Mouse (Mus musculus) neural tube, embryonic 14.5 days (tissue): ENCODE measurements at regions not wholly inside any gene's neighbourhood (a gene's known extent, or its start where the extent isn't known, plus 50 kb on each side); places are given as distances from the start of the nearest gene placed in this dataset.

Source experiments
- ATAC-seq: fragments of 200-750 bp; cut with Nextera tagmentation; 2 replicates; pipeline ENCODE4 v1.8.0; 2017; ENCODE audit warnings: low read depth, mild to moderate bottlenecking, moderate TSS enrichment, moderate library complexity
- H3K27ac ChIP-seq: fragments of 300-500 bp; sonication (generic); 2 replicates; pipeline ENCODE4 v1.5.1; 2014; ENCODE audit warnings: low read depth, mild to moderate bottlenecking, control low read depth, low read length, moderate library complexity, mixed read lengths
- H3K27me3 ChIP-seq: fragments of 300-500 bp; sonication (generic); 2 replicates; pipeline ENCODE4 v1.6.1; 2014; ENCODE audit warnings: low read length; ENCODE audit not compliant: control insufficient read depth, insufficient read depth
- H3K36me3 ChIP-seq: fragments of 300-500 bp; sonication (generic); 2 replicates; pipeline ENCODE4 v1.6.1; 2014; ENCODE audit warnings: low read length, mixed read lengths; ENCODE audit not compliant: control insufficient read depth, insufficient read depth
- H3K4me1 ChIP-seq: fragments of 300-500 bp; sonication (generic); 2 replicates; pipeline ENCODE4 v1.6.1; 2014; ENCODE audit warnings: low read length; ENCODE audit not compliant: control insufficient read depth, insufficient read depth
- H3K4me2 ChIP-seq: fragments of 300-500 bp; sonication (generic); 2 replicates; pipeline ENCODE4 v1.6.1; 2014; ENCODE audit warnings: mild to moderate bottlenecking, low read depth, low read length, control low read depth
- H3K4me3 ChIP-seq: fragments of 300-500 bp; sonication (generic); 2 replicates; pipeline ENCODE4 v1.5.1; 2014; ENCODE audit warnings: low read depth, low read length, control low read depth, mixed read lengths
- H3K9ac ChIP-seq: fragments of 300-500 bp; sonication (generic); replicated peaks from 2 replicates; pipeline ENCODE4 v1.6.1; 2014; ENCODE audit warnings: low read depth, mild to moderate bottlenecking, control low read depth, low read length, mixed read lengths
- H3K9me3 ChIP-seq: fragments of 300-500 bp; sonication (generic); 2 replicates; pipeline ENCODE4 v1.6.1; 2016; ENCODE audit warnings: low read length; ENCODE audit not compliant: control insufficient read depth
- WGBS: fragments of 180-500 bp; shearing (Covaris S2); extraction: QIAGEN DNeasy Blood & Tissue Kit; methylation state at CpG from one replicate; pipeline ENCODE4 v1.1.7; 2014; 5-methylcytosine and 5-hydroxymethylcytosine counted together

- Histone ChIP-seq H3K4me3 (no peak overlapping the region), H3K4me1 (no peaks in the 10 kb centered on the region), H3K9me3 (no peaks in the 10 kb centered on the region), H3K9ac (no peak overlapping the region), H3K27me3 (no peaks in the 10 kb centered on the region), H3K36me3 (no peaks in the 10 kb centered on the region), H3K4me2 (no peak overlapping the region), H3K27ac (no peak overlapping the region)
- no peak for ATAC-seq
- WGBS = 96% methylated on average over 2 of the region's 2 CpGs
These were observed 170.6 kb downstream of the Eipr1 start for GRCm38 (mm10) chr12:28922236-28922635.

GRCm38 (mm10) chr12:28925206-28925605, 173.6 kb downstream of the Eipr1 start:
- Histone ChIP-seq H3K27me3 (no peaks in the 10 kb centered on the region), H3K4me1 (no peaks in the 10 kb centered on the region), H3K27ac (no peak overlapping the region), H3K9ac (no peak overlapping the region), H3K4me3 (no peak overlapping the region), H3K36me3 (no peaks in the 10 kb centered on the region), H3K4me2 (no peak overlapping the region), H3K9me3 (no peaks in the 10 kb centered on the region)
- no peak for ATAC-seq
- 91% methylated on average over 4 of the region's 4 CpGs for WGBS

- Histone ChIP-seq H3K9ac (no peak overlapping the region), H3K27me3 (no peaks in the 10 kb centered on the region), H3K4me3 (no peak overlapping the region), H3K4me2 (no peak overlapping the region), H3K27ac (no peak overlapping the region), H3K9me3 (no peaks in the 10 kb centered on the region), H3K4me1 (no peaks in the 10 kb centered on the region), H3K36me3 (no peaks in the 10 kb centered on the region)
- ATAC-seq = no peak
- 90% methylated on average over 7 of the region's 7 CpGs for WGBS
These were observed 188.3 kb downstream of the Eipr1 start for GRCm38 (mm10) chr12:28939936-28940335.

GRCm38 (mm10) chr12:28948889-28949288, 197.3 kb downstream of the Eipr1 start:
- Histone ChIP-seq H3K4me2 (no peak overlapping the region), H3K4me3 (no peak overlapping the region), H3K4me1 (peaks cover 17% of the 10 kb centered on the region; the same call in 1 of the 2 replicates), H3K9me3 (no peaks in the 10 kb centered on the region), H3K27me3 (no peaks in the 10 kb centered on the region), H3K9ac (no peak overlapping the region), H3K27ac (peak overlapping the region; percentile 67), H3K36me3 (no peaks in the 10 kb centered on the region)
- peak; percentile 46; the same call in 1 of the 2 replicates for ATAC-seq
- 8% methylated on average over 9 of the region's 9 CpGs for WGBS

- no peaks in the 10 kb centered on the region for H3K36me3 ChIP-seq
- no peak overlapping the region for H3K4me3 ChIP-seq
- H3K27ac ChIP-seq = peak overlapping the region; percentile 67
- H3K9ac ChIP-seq = no peak overlapping the region
- ATAC-seq = 0 out of 2 replicates have a peak, but pooled peaks have one; percentile 11
- no peak overlapping the region for H3K4me2 ChIP-seq
- H3K4me1 ChIP-seq = peaks cover 17% of the 10 kb centered on the region; the same call in 1 of the 2 replicates
- WGBS = 36% methylated on average over 10 of the region's 10 CpGs
- no peaks in the 10 kb centered on the region for H3K27me3 ChIP-seq
- no peaks in the 10 kb centered on the region for H3K9me3 ChIP-seq
These were observed 197.7 kb downstream of the Eipr1 start for GRCm38 (mm10) chr12:28949307-28949706.

- Histone ChIP-seq H3K4me2 (no peak overlapping the region), H3K9ac (no peak overlapping the region), H3K27ac (no peak overlapping the region), H3K9me3 (no peaks in the 10 kb centered on the region), H3K4me3 (no peak overlapping the region), H3K36me3 (no peaks in the 10 kb centered on the region), H3K4me1 (no peaks in the 10 kb centered on the region), H3K27me3 (no peaks in the 10 kb centered on the region)
- no peak for ATAC-seq
- WGBS = 85% methylated on average over 1 of the region's 1 CpGs
These were observed 205.6 kb downstream of the Eipr1 start for GRCm38 (mm10) chr12:28957155-28957554.

GRCm38 (mm10) chr12:28958661-28959060, 207.1 kb downstream of the Eipr1 start:
- 79% methylated on average over 1 of the region's 1 CpGs for WGBS

GRCm38 (mm10) chr12:28969671-28970379, 218.2 kb downstream of the Eipr1 start:
- ATAC-seq = no peak
- H3K9me3 ChIP-seq = peaks cover 2% of the 10 kb centered on the region; the same call in 1 of the 2 replicates
- no peak overlapping the region for H3K4me3 ChIP-seq
- no peak overlapping the region for H3K4me2 ChIP-seq
- no peak overlapping the region for H3K27ac ChIP-seq
- H3K27me3 ChIP-seq = no peaks in the 10 kb centered on the region
- H3K36me3 ChIP-seq = no peaks in the 10 kb centered on the region
- peaks cover 2% of the 10 kb centered on the region for H3K4me1 ChIP-seq
- H3K9ac ChIP-seq = no peak overlapping the region
- 75% methylated on average over 2 of the region's 2 CpGs for WGBS

More at GRCm38 (mm10) chr12:28958661-28959060, 207.1 kb downstream of the Eipr1 start:
- Histone ChIP-seq H3K27ac (no peak overlapping the region), H3K36me3 (no peaks in the 10 kb centered on the region), H3K4me3 (no peak overlapping the region), H3K27me3 (no peaks in the 10 kb centered on the region), H3K4me1 (no peaks in the 10 kb centered on the region), H3K4me2 (no peak overlapping the region), H3K9ac (no peak overlapping the region), H3K9me3 (no peaks in the 10 kb centered on the region)
- ATAC-seq = no peak

GRCm38 (mm10) chr12:28974571-28975041, 223.0 kb downstream of the Eipr1 start:
- Histone ChIP-seq H3K9me3 (peaks cover 2% of the 10 kb centered on the region; the same call in 1 of the 2 replicates), H3K9ac (no peak overlapping the region), H3K4me1 (peaks cover 4% of the 10 kb centered on the region), H3K27me3 (no peaks in the 10 kb centered on the region), H3K27ac (peak overlapping the region; percentile 61), H3K4me2 (no peak overlapping the region), H3K36me3 (no peaks in the 10 kb centered on the region), H3K4me3 (no peak overlapping the region)
- 27% methylated on average over 6 of the region's 6 CpGs for WGBS
- peak; percentile 90 for ATAC-seq
